Mouse (Mus musculus) CH12.LX (cell line): ENCODE data around the gene Eef1a1.
"Not testable (repeated sequence)": the region's sequence is repeated elsewhere in the genome, so short reads cannot be mapped to it uniquely, and the experiment has no call there.

ENCODE experiments used
- CHD1 ChIP-seq: IDR thresholded peaks from 2 replicates; pipeline ENCODE4 v1.6.1; 2012; ENCODE audit warnings: low read depth, low read length, improper control_type of control experiment, inconsistent platforms
- CTCF ChIP-seq, 2 experiments: IDR thresholded peaks in 1 of 2; conservative IDR thresholded peaks in 1 of 2; 2 replicates each; pipeline ENCODE4 v1.5.1; 2011 to 2012; ENCODE audit warnings: low read depth in 2 of 2, low read length in 2 of 2, improper control_type of control experiment in 1 of 2, inconsistent platforms in 1 of 2, mild to moderate bottlenecking in 1 of 2, moderate library complexity in 1 of 2
- E2F4 ChIP-seq: IDR thresholded peaks from 2 replicates; pipeline ENCODE4 v1.6.1; 2011; ENCODE audit warnings: low read depth, low read length, improper control_type of control experiment; ENCODE audit not compliant: insufficient replicate concordance
- ELF1 ChIP-seq: IDR thresholded peaks from 2 replicates; pipeline ENCODE4 v1.6.1; 2014; ENCODE audit warnings: low read depth, mild to moderate bottlenecking, inconsistent platforms, low read length, improper control_type of control experiment
- EP300 ChIP-seq: IDR thresholded peaks from 2 replicates; pipeline ENCODE4 v1.6.1; 2011; ENCODE audit warnings: low read length, improper control_type of control experiment
- IRF4 ChIP-seq: IDR thresholded peaks from 2 replicates; pipeline ENCODE4 v1.6.1; 2014; ENCODE audit warnings: low read depth, mild to moderate bottlenecking, inconsistent platforms, low read length, improper control_type of control experiment
- JUN ChIP-seq: IDR thresholded peaks from 2 replicates; pipeline ENCODE4 v1.6.1; 2011; ENCODE audit warnings: low read depth, mild to moderate bottlenecking, low read length, improper control_type of control experiment, moderate library complexity; ENCODE audit not compliant: insufficient read depth
- MAZ ChIP-seq: IDR thresholded peaks from 2 replicates; pipeline ENCODE4 v1.6.1; 2012; ENCODE audit warnings: low read depth, mild to moderate bottlenecking, inconsistent platforms, low read length, improper control_type of control experiment, moderate library complexity
- POLR2A ChIP-seq: IDR thresholded peaks from 2 replicates; pipeline ENCODE4 v1.6.1; 2011; ENCODE audit warnings: low read depth, mild to moderate bottlenecking, improper control_type of control experiment, low read length
- POLR2AphosphoS2 ChIP-seq: IDR thresholded peaks from 2 replicates; pipeline ENCODE4 v1.6.1; 2011; ENCODE audit warnings: low read depth, low read length, improper control_type of control experiment
- TCF12 ChIP-seq: IDR thresholded peaks from 2 replicates; pipeline ENCODE4 v1.6.1; 2014; ENCODE audit warnings: low read depth, mild to moderate bottlenecking, inconsistent platforms, low read length, improper control_type of control experiment
- ZC3H11A ChIP-seq: IDR thresholded peaks from 2 replicates; pipeline ENCODE4 v1.6.1; 2012; ENCODE audit warnings: low read depth, mild to moderate bottlenecking, inconsistent platforms, low read length, improper control_type of control experiment
- ZKSCAN1 ChIP-seq: IDR thresholded peaks from 2 replicates; pipeline ENCODE4 v1.6.1; 2012; ENCODE audit warnings: low read depth, inconsistent platforms, low read length, improper control_type of control experiment, borderline replicate concordance
- ZNF384 ChIP-seq: IDR thresholded peaks from 2 replicates; pipeline ENCODE4 v1.6.1; 2012; ENCODE audit warnings: low read depth, low read length, improper control_type of control experiment, inconsistent platforms

- not testable (repeated sequence) for TF ChIP-seq EP300, E2F4, POLR2A, MAZ, ZC3H11A, ELF1, CHD1, JUN, ZNF384, TCF12, ZKSCAN1, POLR2AphosphoS2, IRF4
- TF ChIP-seq CTCF (conservative IDR thresholded peaks at IDR 0.05 in 1 of 2, IDR thresholded peaks at IDR 0.05 in 1 of 2; ENCODE audit: low read depth in 2 of 2, low read length in 2 of 2): peak in 1 of 2 experiments; percentile 36; a peak in 1 of 4 replicates
These were observed 28.3 kb upstream of the Eef1a1 start for GRCm38 (mm10) chr9:78517237-78517636.
